Mouse (Mus musculus) neural tube, embryonic 11.5 days (tissue): Measurements from ENCODE around the gene Plpp6. TPM values are rescaled to one million over a fixed set of nuclear protein-coding genes. Genes with fewer than 3 reads are reported as not detected.
A peak's percentile ranks its signal among the peaks of the same experiment; 100 is the strongest.
"Not testable (repeated sequence)": the region's sequence is repeated elsewhere in the genome, so short reads cannot be mapped to it uniquely, and the experiment has no call there.

ENCODE experiments used
- ATAC-seq: fragments of 200-750 bp; cut with Nextera tagmentation; 2 replicates; pipeline ENCODE4 v1.8.0; 2017; ENCODE audit warnings: moderate number of reproducible peaks, mild to moderate bottlenecking, moderate TSS enrichment, moderate library complexity; ENCODE audit not compliant: insufficient read depth, low FRiP score, low TSS enrichment
- DNase-seq: peaks from one replicate; pipeline ENCODE4 v3.0.0-alpha.2; 2015; ENCODE audit warnings: low spot score
- H3K27ac ChIP-seq: fragments of 300-500 bp; sonication (generic); 2 replicates; pipeline ENCODE4 v1.5.1; 2014; ENCODE audit warnings: low read depth, mild to moderate bottlenecking, low read length
- H3K27me3 ChIP-seq: fragments of 300-500 bp; sonication (generic); 2 replicates; pipeline ENCODE4 v1.6.1; 2014; ENCODE audit warnings: mild to moderate bottlenecking, low read length, mixed read lengths; ENCODE audit not compliant: control insufficient read depth, insufficient read depth
- H3K36me3 ChIP-seq: fragments of 300-500 bp; sonication (generic); 2 replicates; pipeline ENCODE4 v1.6.1; 2014; ENCODE audit warnings: mild to moderate bottlenecking, low read length, moderate library complexity, mixed read lengths; ENCODE audit not compliant: control insufficient read depth, insufficient read depth
- H3K4me1 ChIP-seq: fragments of 300-500 bp; sonication (generic); 2 replicates; pipeline ENCODE4 v1.6.1; 2014; ENCODE audit warnings: low read length, mixed read lengths; ENCODE audit not compliant: control insufficient read depth, insufficient read depth
- H3K4me2 ChIP-seq: fragments of 300-500 bp; sonication (generic); 2 replicates; pipeline ENCODE4 v1.6.1; 2014; ENCODE audit warnings: low read depth, mild to moderate bottlenecking, moderate library complexity
- H3K4me3 ChIP-seq: fragments of 300-500 bp; sonication (generic); 2 replicates; pipeline ENCODE4 v1.5.1; 2014; ENCODE audit warnings: low read depth, low read length
- H3K9ac ChIP-seq: fragments of 300-500 bp; sonication (generic); 2 replicates; pipeline ENCODE4 v1.6.1; 2014; ENCODE audit warnings: mild to moderate bottlenecking, low read length
- H3K9me3 ChIP-seq: fragments of 300-500 bp; sonication (generic); 2 replicates; pipeline ENCODE4 v1.6.1; 2016; ENCODE audit warnings: low read length; ENCODE audit not compliant: control insufficient read depth
- WGBS: fragments of 180-500 bp; shearing (Covaris S2); extraction: QIAGEN DNeasy Blood & Tissue Kit; methylation state at CpG from one replicate; pipeline ENCODE4 v1.1.7; 2014; 5-methylcytosine and 5-hydroxymethylcytosine counted together
- polyA plus RNA-seq: library from polyadenylated mRNA; unstranded; fragments of >200 nt; fragmentation: Nextera tagmentation; extraction: Ambion mirVana; gene quantifications from 2 replicates; pipeline ENCODE4 v1.2.1, GENCODE M21; 2014

The Plpp6 gene
- polyA plus RNA-seq, 1 experiment from 2014 or later = 9.3 TPM

DNA sequence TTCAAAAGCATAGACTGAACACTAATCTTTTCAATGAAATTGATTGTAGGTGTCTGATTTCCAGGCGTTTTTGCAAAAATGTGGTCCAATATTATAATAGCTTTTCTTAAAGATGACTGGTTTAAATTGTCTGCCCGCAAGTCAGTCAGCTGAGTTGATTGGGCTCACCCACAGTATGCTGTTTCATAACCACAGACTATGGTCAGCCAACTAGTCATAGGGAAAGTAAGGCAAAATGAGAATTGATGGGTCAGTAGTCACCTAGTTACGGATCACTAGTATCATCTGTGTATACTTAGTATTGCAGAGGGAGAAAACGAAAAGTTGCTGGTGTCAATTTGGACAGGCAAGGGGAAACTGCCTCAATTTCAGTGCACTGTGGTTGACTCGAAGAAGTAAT, 27.6 kb downstream of the Plpp6 start:
- Histone ChIP-seq H3K9ac (peak overlapping the region; percentile 92), H3K9me3 (no peaks in the 10 kb centered on the region), H3K4me1 (peaks cover 8% of the 10 kb centered on the region; the same call in 1 of the 2 replicates), H3K27ac (no peak overlapping the region), H3K27me3 (no peaks in the 10 kb centered on the region), H3K4me2 (peak overlapping the region; percentile 74), H3K36me3 (0 out of 2 replicates have a peak, but pooled peaks cover 2% of the 10 kb centered on the region), H3K4me3 (peak overlapping the region; percentile 94)
- DNase-seq (no peak), ATAC-seq (no peak)
- WGBS = 70% methylated on average over 5 of the region's 5 CpGs

GRCm38 (mm10) chr19:28994870-28995269, 31.1 kb downstream of the Plpp6 start:
- Histone ChIP-seq H3K9me3 (no peaks in the 10 kb centered on the region), H3K27ac (no peak overlapping the region), H3K4me1 (peaks cover 8% of the 10 kb centered on the region; the same call in 1 of the 2 replicates), H3K9ac (no peak overlapping the region), H3K4me2 (no peak overlapping the region), H3K27me3 (no peaks in the 10 kb centered on the region), H3K4me3 (no peak overlapping the region), H3K36me3 (0 out of 2 replicates have a peak, but pooled peaks cover 2% of the 10 kb centered on the region)
- no peak for DNase-seq
- 84% methylated on average over 7 of the region's 7 CpGs for WGBS
- ATAC-seq = no peak

DNA sequence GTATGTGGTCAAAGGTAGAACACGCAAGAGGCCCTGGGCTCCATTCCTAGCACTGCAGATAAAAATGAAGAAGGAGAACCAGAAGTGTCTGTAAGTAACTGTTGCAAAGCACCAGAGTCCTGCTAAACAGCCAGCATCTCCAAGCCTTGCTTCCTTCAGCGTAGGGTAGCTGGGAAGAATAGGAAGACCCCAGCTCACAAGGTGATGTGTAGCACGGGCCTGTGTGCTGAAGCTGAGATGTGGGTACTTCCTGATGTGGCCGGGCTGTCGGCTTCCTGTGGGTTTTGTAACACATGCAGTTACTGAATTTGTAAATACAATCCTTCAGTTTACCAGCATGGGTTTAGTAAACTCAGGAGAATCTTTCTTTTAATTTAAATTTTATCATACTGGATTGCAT, 31.6 kb downstream of the Plpp6 start:
- peaks cover 8% of the 10 kb centered on the region; the same call in 1 of the 2 replicates for H3K4me1 ChIP-seq
- ATAC-seq = no peak
- H3K27ac ChIP-seq = no peak overlapping the region
- H3K4me2 ChIP-seq = no peak overlapping the region
- no peaks in the 10 kb centered on the region for H3K27me3 ChIP-seq
- no peak overlapping the region for H3K9ac ChIP-seq
- 0 out of 2 replicates have a peak, but pooled peaks cover 2% of the 10 kb centered on the region for H3K36me3 ChIP-seq
- no peak overlapping the region for H3K4me3 ChIP-seq
- no peak for DNase-seq
- no peaks in the 10 kb centered on the region for H3K9me3 ChIP-seq
- WGBS = 95% methylated on average over 5 of the region's 5 CpGs

DNA sequence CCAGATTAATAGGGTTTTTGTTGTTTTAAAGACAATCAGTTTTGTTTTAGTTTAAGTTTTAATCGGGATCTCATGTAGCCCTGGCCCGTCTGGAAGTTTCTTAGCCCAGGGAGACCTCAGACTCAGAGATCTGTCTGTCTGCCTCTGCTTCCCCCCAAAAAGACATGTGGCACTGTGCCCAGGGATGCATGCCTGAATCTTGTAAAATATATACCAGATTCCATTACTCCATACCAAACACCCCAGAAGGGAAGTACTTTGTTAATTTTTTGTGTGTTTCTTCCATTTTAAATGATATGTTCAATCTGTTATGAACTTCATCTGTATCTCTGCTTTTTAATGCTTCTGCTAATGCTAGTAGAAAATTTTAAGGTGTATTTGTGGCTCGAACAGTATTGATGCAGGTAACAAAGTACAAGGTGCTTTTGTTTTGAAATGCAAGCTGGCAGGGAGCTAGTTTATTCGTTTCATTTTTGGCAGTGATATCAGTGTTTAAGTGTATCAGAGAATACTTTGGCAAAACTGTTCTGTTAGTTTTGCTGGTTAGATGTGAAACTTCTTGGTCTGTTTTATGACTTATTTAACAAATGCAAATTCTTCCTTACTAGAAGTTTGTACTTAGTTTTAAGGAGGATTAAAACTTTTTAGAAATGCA, 34.4 kb downstream of the Plpp6 start:
- Histone ChIP-seq H3K4me1 (no peaks in the 10 kb centered on the region), H3K9ac (no peak overlapping the region), H3K27me3 (no peaks in the 10 kb centered on the region), H3K4me3 (no peak overlapping the region), H3K36me3 (0 out of 2 replicates have a peak, but pooled peaks cover 4% of the 10 kb centered on the region), H3K4me2 (no peak overlapping the region), H3K27ac (no peak overlapping the region), H3K9me3 (no peaks in the 10 kb centered on the region)
- WGBS = 94% methylated on average over 4 of the region's 4 CpGs
- no peak for ATAC-seq
- no peak for DNase-seq

DNA sequence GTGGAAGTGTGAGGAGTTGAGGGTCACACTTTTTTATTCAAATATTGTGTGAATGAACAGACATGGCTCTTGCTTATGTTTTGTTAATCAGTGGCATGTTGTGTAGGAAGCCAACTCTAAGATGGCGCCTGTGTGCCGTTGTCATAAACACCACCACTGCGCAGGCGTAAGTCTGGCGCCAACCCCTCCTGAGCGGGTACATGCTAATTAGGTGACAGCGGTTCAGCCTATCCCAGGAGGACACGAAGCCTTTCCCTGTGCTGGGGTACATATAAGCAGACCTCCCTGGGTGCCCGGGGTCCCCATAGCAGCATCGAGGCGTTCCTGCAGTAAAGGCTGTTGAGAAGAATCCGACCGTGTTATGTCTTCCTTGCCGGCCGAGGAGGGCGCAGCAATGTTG, 36.6 kb downstream of the Plpp6 start:
- not testable (repeated sequence) for H3K9me3 ChIP-seq, H3K27ac ChIP-seq, H3K36me3 ChIP-seq, H3K4me1 ChIP-seq, H3K4me3 ChIP-seq, DNase-seq, ATAC-seq, H3K4me2 ChIP-seq, H3K27me3 ChIP-seq, H3K9ac ChIP-seq
- 95% methylated on average over 16 of the region's 16 CpGs for WGBS

- Histone ChIP-seq H3K36me3 (peaks cover 3% of the 10 kb centered on the region; the same call in 1 of the 2 replicates), H3K4me3 (no peak overlapping the region), H3K4me1 (no peaks in the 10 kb centered on the region), H3K27me3 (no peaks in the 10 kb centered on the region), H3K27ac (no peak overlapping the region), H3K9me3 (no peaks in the 10 kb centered on the region), H3K4me2 (no peak overlapping the region), H3K9ac (no peak overlapping the region)
- 90% methylated on average over 3 of the region's 3 CpGs for WGBS
- DNase-seq (no peak), ATAC-seq (no peak)
Observed at GRCm38 (mm10) chr19:29008069-29008706, 44.4 kb downstream of the Plpp6 start.

DNA sequence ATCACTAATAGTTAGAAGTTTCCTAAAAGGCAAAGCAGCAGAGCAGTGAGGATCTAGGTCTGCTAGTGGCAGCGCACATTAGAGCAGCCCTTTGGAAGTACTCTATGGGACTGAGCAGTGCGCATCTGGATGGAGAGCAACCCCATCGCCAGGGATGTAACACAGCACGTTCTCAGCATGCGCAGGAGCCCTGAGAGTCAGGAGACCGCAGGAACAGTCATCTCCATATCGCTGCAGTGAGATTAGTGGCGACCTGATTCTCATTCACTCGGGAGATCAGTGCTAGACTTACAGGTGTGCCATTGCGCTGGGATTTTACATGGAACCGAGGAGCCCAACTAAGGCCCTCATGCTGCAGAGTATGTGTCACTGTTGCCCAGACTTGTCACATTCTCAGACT, 45.3 kb downstream of the Plpp6 start:
- no peak for ATAC-seq
- peaks cover 3% of the 10 kb centered on the region; the same call in 1 of the 2 replicates for H3K36me3 ChIP-seq

GRCm38 (mm10) chr19:29011355-29011990, 47.7 kb downstream of the Plpp6 start:
- ATAC-seq (no peak), DNase-seq (no peak)
- no peaks in the 10 kb centered on the region for H3K4me1 ChIP-seq
- H3K27ac ChIP-seq = no peak overlapping the region
- no peaks in the 10 kb centered on the region for H3K9me3 ChIP-seq
- H3K4me2 ChIP-seq = no peak overlapping the region
- 88% methylated on average over 12 of the region's 12 CpGs for WGBS
- H3K36me3 ChIP-seq = peaks cover 3% of the 10 kb centered on the region; the same call in 1 of the 2 replicates
- no peak overlapping the region for H3K4me3 ChIP-seq
- H3K27me3 ChIP-seq = no peaks in the 10 kb centered on the region
- H3K9ac ChIP-seq = no peak overlapping the region

More for the DNA sequence above, 45.3 kb downstream of the Plpp6 start:
- Histone ChIP-seq H3K9ac (no peak overlapping the region), H3K27me3 (no peaks in the 10 kb centered on the region), H3K27ac (no peak overlapping the region), H3K4me2 (no peak overlapping the region), H3K9me3 (no peaks in the 10 kb centered on the region), H3K4me3 (no peak overlapping the region), H3K4me1 (no peaks in the 10 kb centered on the region)
- no peak for DNase-seq
- 93% methylated on average over 11 of the region's 11 CpGs for WGBS
